Comparison of ENCODE assay signal across 8 mouse cellular contexts in genomic region chr3:65455597-65456284, GRCm38 (mm10).
DNase-seq lines count a peak whose midpoint lies in the region; ATAC-seq and TF ChIP-seq lines count a peak whose summit lies in the region.

No protein-coding gene starts in this region.

- no peaks in the 10 kb centered on the region for H3K27me3 ChIP-seq in forebrain, embryonic 10.5 days (ENCODE audit: poor library complexity, severe bottlenecking)
- H3K27me3 ChIP-seq in heart, embryonic 11.5 days (ENCODE audit: control insufficient read depth, insufficient read depth, low read length) = no peaks in the 10 kb centered on the region
- no peaks in the 10 kb centered on the region for H3K27me3 ChIP-seq in kidney, embryonic 14.5 days (ENCODE audit: control insufficient read depth, insufficient read depth, low read length)
- H3K27me3 ChIP-seq in limb, embryonic 12.5 days = no peaks in the 10 kb centered on the region

- no peak overlapping the region for H3K4me3 ChIP-seq in lung, adult 2 months (replicated peaks; ENCODE audit: extremely low read depth, low read depth, low read length)
- no peak overlapping the region for H3K4me3 ChIP-seq in forebrain, embryonic 10.5 days
- H3K4me3 ChIP-seq in heart, embryonic 11.5 days (ENCODE audit: low read depth, low read length) = no peak overlapping the region
- no peak overlapping the region for H3K4me3 ChIP-seq in kidney, embryonic 14.5 days (ENCODE audit: low read length)
- H3K4me3 ChIP-seq in limb, embryonic 12.5 days (replicated peaks) = no peak overlapping the region

- peak overlapping the region; percentile 11; the same call in 1 of the 2 replicates for H3K4me2 ChIP-seq in heart, embryonic 11.5 days
- no peak overlapping the region for H3K4me2 ChIP-seq in kidney, embryonic 14.5 days (replicated peaks; ENCODE audit: low read depth, low read length)
- H3K4me2 ChIP-seq in limb, embryonic 12.5 days = peak overlapping the region; percentile 26; the same call in 1 of the 2 replicates

- no peak for TF ChIP-seq CTCF in lung, adult 2 months (IDR thresholded peaks at IDR 0.05; ENCODE audit: insufficient read depth, low read length)

- H3K27ac ChIP-seq in forebrain, embryonic 10.5 days = peak overlapping the region; percentile 86
- H3K27ac ChIP-seq in heart, embryonic 11.5 days (ENCODE audit: low read depth, low read length) = peak overlapping the region; percentile 75
- H3K27ac ChIP-seq in kidney, embryonic 14.5 days (ENCODE audit: low read depth, low read length) = peak overlapping the region; percentile 19; the same call in 1 of the 2 replicates
- H3K27ac ChIP-seq in limb, embryonic 12.5 days = peak overlapping the region; percentile 87

- TF ChIP-seq POLR2A in lung, adult 2 months (IDR thresholded peaks at IDR 0.05; ENCODE audit: borderline replicate concordance, extremely low read depth, low read depth, low read length) = no peak

- H3K4me1 ChIP-seq in lung, adult 2 months (ENCODE audit: control insufficient read depth, insufficient read depth, low read length) = no peaks in the 10 kb centered on the region; the same call in 1 of the 2 replicates
- peaks cover 22% of the 10 kb centered on the region for H3K4me1 ChIP-seq in forebrain, embryonic 10.5 days
- no peaks in the 10 kb centered on the region; the same call in 1 of the 2 replicates for H3K4me1 ChIP-seq in heart, embryonic 11.5 days (ENCODE audit: control insufficient read depth, insufficient read depth, low read length)
- H3K4me1 ChIP-seq in kidney, embryonic 14.5 days (ENCODE audit: control insufficient read depth, insufficient read depth, low read length) = peaks cover 5% of the 10 kb centered on the region
- peaks cover 11% of the 10 kb centered on the region for H3K4me1 ChIP-seq in limb, embryonic 12.5 days (replicated peaks)

- 55% methylated on average over 14 of the region's 14 CpGs for WGBS in lung, adult 2 months
- WGBS in forebrain, embryonic 10.5 days = 35% methylated on average over 14 of the region's 14 CpGs
- WGBS in heart, embryonic 11.5 days (ENCODE audit: insufficient replicate concordance) = 38% methylated on average over 14 of the region's 14 CpGs
- 57% methylated on average over 14 of the region's 14 CpGs for WGBS in kidney, embryonic 14.5 days
- 32% methylated on average over 14 of the region's 14 CpGs for WGBS in limb, embryonic 12.5 days

- DNase-seq in lung, adult 18-20 months = peak; percentile 60
- DNase-seq in lung, adult 2 months = no peak
- peak; percentile 54 for DNase-seq in forebrain, embryonic 10.5 days (ENCODE audit: extremely low spot score, low spot score)
- peak; percentile 49 for DNase-seq in ovary, postnatal 10 days (ENCODE audit: low spot score)
- DNase-seq in c-Kit-positive CD71-positive TER-119-positive erythroid progenitor cells, embryonic 14.5 days (ENCODE audit: low spot score) = no peak

- H3K9me3 ChIP-seq in forebrain, embryonic 10.5 days = no peaks in the 10 kb centered on the region
- H3K9me3 ChIP-seq in heart, embryonic 11.5 days (replicated peaks; ENCODE audit: control insufficient read depth, low read length) = no peaks in the 10 kb centered on the region
- no peaks in the 10 kb centered on the region for H3K9me3 ChIP-seq in kidney, embryonic 14.5 days (ENCODE audit: control insufficient read depth, low read length)
- 0 out of 2 replicates have a peak, but pooled peaks cover 4% of the 10 kb centered on the region for H3K9me3 ChIP-seq in limb, embryonic 12.5 days

- ATAC-seq in heart, embryonic 11.5 days (replicated peaks; ENCODE audit: insufficient number of reproducible peaks, low FRiP score, low TSS enrichment) = peak; percentile 65
- ATAC-seq in kidney, embryonic 14.5 days (ENCODE audit: low FRiP score, low TSS enrichment) = 0 out of 2 replicates have a peak, but pooled peaks have one; percentile 39
- peak; percentile 84 for ATAC-seq in limb, embryonic 12.5 days (ENCODE audit: insufficient number of reproducible peaks, insufficient read depth, low FRiP score, low TSS enrichment, low read depth)

- H3K36me3 ChIP-seq in forebrain, embryonic 10.5 days (replicated peaks) = no peaks in the 10 kb centered on the region
- H3K36me3 ChIP-seq in heart, embryonic 11.5 days (ENCODE audit: control insufficient read depth, insufficient read depth, low read length) = no peaks in the 10 kb centered on the region
- no peaks in the 10 kb centered on the region for H3K36me3 ChIP-seq in kidney, embryonic 14.5 days (ENCODE audit: control insufficient read depth, insufficient read depth, low read length)
- H3K36me3 ChIP-seq in limb, embryonic 12.5 days = no peaks in the 10 kb centered on the region

- H3K9ac ChIP-seq in heart, embryonic 11.5 days (ENCODE audit: low read depth, low read length) = peak overlapping the region; percentile 54; the same call in 1 of the 2 replicates
- H3K9ac ChIP-seq in kidney, embryonic 14.5 days (ENCODE audit: low read depth, low read length) = peak overlapping the region; percentile 18; the same call in 1 of the 2 replicates
- H3K9ac ChIP-seq in limb, embryonic 12.5 days (replicated peaks) = no peak overlapping the region

Comparison
In these comparisons a context has a peak if more than half of its experiments do, and no peak if none do; other contexts are left out.
1. DNase-seq: peak in lung, adult 18-20 months (2 of 2), forebrain, embryonic 10.5 days (single experiment) and ovary, postnatal 10 days (single experiment); none in lung, adult 2 months (single experiment) and c-Kit-positive CD71-positive TER-119-positive erythroid progenitor cells, embryonic 14.5 days (single experiment).
2. H3K27ac ChIP-seq: peak in every context shown above with its lines; median percentile 87 in limb, embryonic 12.5 days; 86 in forebrain, embryonic 10.5 days; 75 in heart, embryonic 11.5 days; 19 in kidney, embryonic 14.5 days.
3. Peak in every context shown above with its lines, with median percentiles within 50 percentile points of each other: ATAC-seq.